Comparison of ENCODE assay signal across 12 mouse cellular contexts in the genomic region with DNA sequence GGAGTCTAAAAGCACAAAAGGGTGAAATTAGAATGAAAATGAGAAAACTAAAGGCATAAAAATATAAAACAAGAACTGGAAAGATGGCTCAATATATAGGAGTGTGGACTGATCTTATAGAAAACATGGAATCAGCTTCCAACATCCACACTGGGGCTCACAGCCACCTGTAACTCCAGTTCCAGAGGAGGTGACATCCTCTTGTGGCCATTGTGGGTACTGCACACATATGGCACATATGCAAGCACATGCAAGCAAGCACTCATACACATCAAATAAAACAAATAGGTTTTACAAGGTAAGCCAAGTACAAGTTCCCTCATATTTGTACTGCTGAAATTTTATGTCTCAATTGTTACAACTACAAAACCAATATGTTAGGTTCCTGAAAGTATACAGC. TPM values are rescaled to one million over a fixed set of nuclear protein-coding genes. Genes with fewer than 3 reads are reported as not detected.
DNase-seq lines count a peak whose midpoint lies in the region; ATAC-seq and TF ChIP-seq lines count a peak whose summit lies in the region.
"Had no signal": no experiment of that assay in that cellular context is flagged by ENCODE, and none has a peak within 500 bp of the region (broad histone marks: within the 10 kb centered on the region; RNA-seq: fewer than 3 reads in every experiment).

No protein-coding gene starts in this region.

- no peak for ATAC-seq in lung, embryonic 14.5 days (ENCODE audit: insufficient read depth)
- ATAC-seq: midbrain, embryonic 13.5 days had no signal

- H3K4me1 ChIP-seq in heart, adult 2 months (ENCODE audit: control insufficient read depth, insufficient read depth, low read length) = no peaks in the 10 kb centered on the region
- H3K4me1 ChIP-seq in lung, embryonic 14.5 days (ENCODE audit: insufficient read depth) = no peaks in the 10 kb centered on the region
- H3K4me1 ChIP-seq: embryonic facial prominence, embryonic 12.5 days; liver, embryonic 13.5 days; midbrain, embryonic 13.5 days had no signal

- H3K4me2 ChIP-seq in lung, embryonic 14.5 days = no peak overlapping the region
- H3K4me2 ChIP-seq: embryonic facial prominence, embryonic 12.5 days; liver, embryonic 13.5 days; midbrain, embryonic 13.5 days had no signal

- TF ChIP-seq POLR2A in heart, adult 2 months (IDR thresholded peaks at IDR 0.05; ENCODE audit: insufficient read depth, low read depth, low read length) = no peak
- no peak for TF ChIP-seq POLR2A in brain, embryonic 14.5 days (IDR thresholded peaks at IDR 0.05; ENCODE audit: borderline replicate concordance, extremely low read depth, insufficient read depth, insufficient read length, poor library complexity, severe bottlenecking)

- no peak for TF ChIP-seq EP300 in heart, adult 2 months (IDR thresholded peaks at IDR 0.05; ENCODE audit: insufficient read depth, low read depth, low read length)

- no peak overlapping the region for H3K9ac ChIP-seq in heart, adult 2 months (ENCODE audit: low read depth, low read length)
- H3K9ac ChIP-seq in lung, embryonic 14.5 days = no peak overlapping the region
- H3K9ac ChIP-seq: embryonic facial prominence, embryonic 12.5 days; liver, embryonic 13.5 days; midbrain, embryonic 13.5 days had no signal

- H3K4me3 ChIP-seq in heart, adult 2 months = no peak overlapping the region
- H3K4me3 ChIP-seq in lung, embryonic 14.5 days (ENCODE audit: low read depth, low read length) = no peak overlapping the region
- H3K4me3 ChIP-seq: embryonic facial prominence, embryonic 12.5 days; liver, embryonic 13.5 days; midbrain, embryonic 13.5 days had no signal

- DNase-seq in heart, adult 2 months = no peak
- no peak for DNase-seq in heart, postnatal 14 days
- DNase-seq in lung, embryonic 14.5 days = peak; percentile 1
- DNase-seq in lung, postnatal 4 days = no peak
- DNase-seq in brain, embryonic 14.5 days (ENCODE audit: low read depth) = no peak
- DNase-seq in thymus, postnatal 25 days = peak; percentile 27
- no peak for DNase-seq in cerebellum, adult 11 months
- DNase-seq in adrenal gland, adult 8-10 months = no peak
- DNase-seq: heart, postnatal 4 days; liver, embryonic 13.5 days had no signal

- peak; percentile 41 for TF ChIP-seq CTCF in heart, adult 2 months (IDR thresholded peaks at IDR 0.05)
- peak; percentile 48 for TF ChIP-seq CTCF in lung, embryonic 14.5 days (IDR thresholded peaks at IDR 0.05; ENCODE audit: low read depth)
- TF ChIP-seq CTCF in brain, embryonic 14.5 days (IDR thresholded peaks at IDR 0.05; ENCODE audit: borderline replicate concordance, extremely low read depth, insufficient read depth, insufficient read length) = peak; percentile 38; the same call in 1 of the 2 replicates

- intact Hi-C loops in heart, adult 2 months (cut with DNase I) = no loop called here
- intact Hi-C loops in heart, postnatal 14 days (cut with DNase I) = no loop called here

- H3K36me3 ChIP-seq in heart, adult 2 months (ENCODE audit: control insufficient read depth, insufficient read depth, low read length) = no peaks in the 10 kb centered on the region
- no peaks in the 10 kb centered on the region for H3K36me3 ChIP-seq in lung, embryonic 14.5 days (ENCODE audit: insufficient read depth)
- H3K36me3 ChIP-seq: embryonic facial prominence, embryonic 12.5 days; liver, embryonic 13.5 days; midbrain, embryonic 13.5 days had no signal

- H3K9me3 ChIP-seq in lung, embryonic 14.5 days (ENCODE audit: low read depth, low read length) = 0 out of 2 replicates have a peak, but pooled peaks cover 2% of the 10 kb centered on the region
- H3K9me3 ChIP-seq: embryonic facial prominence, embryonic 12.5 days; liver, embryonic 13.5 days had no signal

- no peak overlapping the region for H3K27ac ChIP-seq in heart, adult 2 months
- no peak overlapping the region for H3K27ac ChIP-seq in lung, embryonic 14.5 days (ENCODE audit: low read depth)
- H3K27ac ChIP-seq: embryonic facial prominence, embryonic 12.5 days; liver, embryonic 13.5 days; midbrain, embryonic 13.5 days had no signal

- H3K79me2 ChIP-seq in heart, adult 2 months (replicated peaks; ENCODE audit: control insufficient read depth, insufficient read depth, low read length) = no peaks in the 10 kb centered on the region

- no peaks in the 10 kb centered on the region for H3K27me3 ChIP-seq in heart, adult 2 months (ENCODE audit: control insufficient read depth, insufficient read depth, low read length)
- no peaks in the 10 kb centered on the region for H3K27me3 ChIP-seq in lung, embryonic 14.5 days (ENCODE audit: insufficient read depth, low read length)
- H3K27me3 ChIP-seq: embryonic facial prominence, embryonic 12.5 days; liver, embryonic 13.5 days; midbrain, embryonic 13.5 days had no signal

RNA-seq across cellular contexts. Expression of a gene that starts 46.7 kb away (rescaled TPM):
- total RNA-seq in heart, adult 2 months (2021) = not detected
- 0.06 and 0.09 TPM in 2 replicates for polyA plus RNA-seq in heart, adult 2 months (2012; rRNA removed)
- total RNA-seq in heart, postnatal 14 days (2021) = under 1 TPM in 1 of 2 experiments, not detected in 1; 0.05 TPM
- 0.14 and 0.23 TPM in 2 replicates for polyA plus RNA-seq in lung, embryonic 14.5 days (2014; fragmentation: Nextera tagmentation; extraction: Ambion mirVana)
- polyA plus RNA-seq in brain, embryonic 14.5 days (2012; rRNA removed) = 5.7 and 6.6 TPM in 2 replicates
- under 1 TPM in 1 of 4 experiments, not detected in 3; 0.13 TPM for total RNA-seq in adrenal gland, adult 8-10 months (2022)
- total RNA-seq: heart, postnatal 4 days had no signal
- polyA plus RNA-seq: liver, embryonic 13.5 days had no signal

Comparison
In these comparisons a context has a peak if more than half of its experiments do, and no peak if none do; other contexts are left out.
1. DNase-seq: peak in lung, embryonic 14.5 days (single experiment) and thymus, postnatal 25 days (single experiment); none in heart, adult 2 months (0 of 2), heart, postnatal 14 days (0 of 2), lung, postnatal 4 days (0 of 2), brain, embryonic 14.5 days (single experiment), cerebellum, adult 11 months (single experiment) and adrenal gland, adult 8-10 months (single experiment).
2. Peak in every context shown above with its lines, with median percentiles within 50 percentile points of each other: CTCF ChIP-seq.